Mouse (Mus musculus) right cerebral cortex, postnatal 25 days (tissue): Measurements from ENCODE around the gene Filip1l.

Source experiments
- DNase-seq: peaks from one replicate; pipeline ENCODE4 v3.0.0; 2022

The Filip1l gene

DNA sequence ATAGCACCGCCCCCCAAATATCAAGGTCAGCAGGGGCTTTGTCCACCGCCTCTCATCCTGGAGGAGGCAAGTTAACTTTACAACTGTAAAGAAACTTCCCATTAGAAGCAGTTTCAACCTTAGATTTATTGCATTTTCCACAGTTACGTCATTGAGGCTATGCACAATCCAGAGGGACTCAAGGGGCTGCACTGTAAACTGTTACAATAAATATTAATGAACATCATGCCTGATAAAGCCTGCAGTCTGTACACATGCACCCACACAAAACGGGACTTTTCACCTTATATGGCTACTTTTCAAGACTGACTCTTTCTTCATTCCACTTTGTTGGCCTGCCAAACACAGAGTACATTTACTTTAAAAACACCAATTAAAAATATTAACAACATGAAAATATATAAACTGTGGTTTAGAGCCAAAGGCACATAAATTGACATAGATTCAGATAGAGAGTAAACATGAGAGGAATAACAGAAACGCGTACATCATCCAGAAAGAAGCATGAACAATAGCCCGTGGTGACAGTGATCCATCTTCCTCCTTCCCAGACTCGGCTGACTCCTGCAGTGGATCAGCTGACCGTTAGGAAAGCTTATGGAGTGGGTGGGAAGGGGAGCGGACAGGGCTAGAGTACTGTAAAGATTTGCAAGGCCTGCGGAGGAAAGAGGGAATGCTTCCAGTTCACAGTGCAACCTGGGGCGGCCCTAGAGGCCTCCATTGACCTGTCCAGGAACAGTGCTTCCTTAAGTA lies 131.3 kb downstream of the Filip1l start:
- no peak for DNase-seq

GRCm38 (mm10) chr16:57485265-57485664 lies 132.4 kb downstream of the Filip1l start:
- DNase-seq: no peak

GRCm38 (mm10) chr16:57486266-57486665 lies 133.4 kb downstream of the Filip1l start:
- DNase-seq: no peak

- no peak for DNase-seq
Measured at GRCm38 (mm10) chr16:57488661-57489060, 135.8 kb downstream of the Filip1l start.

- no peak for DNase-seq
Measured at GRCm38 (mm10) chr16:57490691-57491090, 137.8 kb downstream of the Filip1l start.

GRCm38 (mm10) chr16:57491853-57492252 lies 139.0 kb downstream of the Filip1l start:
- DNase-seq: no peak

- DNase-seq: no peak
Measured at GRCm38 (mm10) chr16:57495476-57496203, 142.7 kb downstream of the Filip1l start.

DNA sequence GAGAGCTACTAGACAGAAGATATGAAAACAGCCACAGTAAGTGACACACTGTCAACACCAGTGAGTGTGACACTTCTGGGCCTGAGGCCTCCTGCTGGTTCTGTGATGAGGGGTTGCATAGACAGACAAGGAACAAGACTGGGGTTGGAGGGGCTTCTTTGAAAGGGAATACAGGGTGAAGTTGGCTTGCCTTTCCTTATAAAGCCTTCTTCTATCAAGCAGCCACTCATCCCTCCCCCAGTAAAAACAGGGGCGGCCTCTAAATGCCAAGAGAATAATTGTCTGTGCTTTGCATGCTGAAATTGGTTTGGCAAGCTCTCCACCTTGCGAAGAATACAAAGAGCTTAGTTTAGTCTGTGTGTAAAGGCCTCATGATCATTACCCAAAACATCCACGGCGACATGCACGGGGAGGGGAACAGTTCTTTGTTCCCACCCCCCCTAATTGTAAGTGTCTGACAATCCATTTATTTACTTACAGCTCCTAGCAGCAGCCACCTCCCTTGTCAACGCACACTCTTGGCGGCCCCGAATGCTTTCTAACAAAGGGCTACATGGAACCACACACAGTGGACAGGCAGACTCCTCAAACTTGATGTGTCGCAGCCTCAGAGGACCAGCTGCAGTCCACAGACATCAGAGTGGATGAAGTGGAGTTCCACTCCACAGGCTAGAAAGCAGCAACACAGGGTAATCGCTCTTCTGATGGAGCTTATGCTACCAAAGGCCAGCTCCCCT lies 143.7 kb downstream of the Filip1l start:
- no peak for DNase-seq

- DNase-seq: no peak
Measured at GRCm38 (mm10) chr16:57500851-57501250, 148.0 kb downstream of the Filip1l start.

- DNase-seq: no peak
Measured at GRCm38 (mm10) chr16:57502230-57502629, 149.3 kb downstream of the Filip1l start.

DNA sequence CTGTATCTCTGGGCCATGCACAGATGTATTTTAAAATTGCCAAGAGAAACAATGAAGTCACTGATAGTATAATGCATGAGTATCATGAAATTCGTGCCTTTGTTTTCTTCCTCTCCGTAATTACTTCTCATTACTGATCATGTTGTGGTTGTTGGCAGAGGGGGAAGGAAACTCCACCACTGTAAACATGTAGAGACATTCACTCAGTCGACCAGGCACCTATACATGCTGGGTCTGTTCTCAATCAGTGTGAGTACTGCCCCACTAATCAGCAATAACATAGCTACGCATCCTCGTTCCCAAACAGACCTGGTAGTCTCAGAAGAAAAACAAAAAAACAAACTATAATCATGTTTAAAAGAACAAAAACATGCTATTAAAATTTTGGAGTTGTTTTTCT lies 149.9 kb downstream of the Filip1l start:
- no peak for DNase-seq

DNA sequence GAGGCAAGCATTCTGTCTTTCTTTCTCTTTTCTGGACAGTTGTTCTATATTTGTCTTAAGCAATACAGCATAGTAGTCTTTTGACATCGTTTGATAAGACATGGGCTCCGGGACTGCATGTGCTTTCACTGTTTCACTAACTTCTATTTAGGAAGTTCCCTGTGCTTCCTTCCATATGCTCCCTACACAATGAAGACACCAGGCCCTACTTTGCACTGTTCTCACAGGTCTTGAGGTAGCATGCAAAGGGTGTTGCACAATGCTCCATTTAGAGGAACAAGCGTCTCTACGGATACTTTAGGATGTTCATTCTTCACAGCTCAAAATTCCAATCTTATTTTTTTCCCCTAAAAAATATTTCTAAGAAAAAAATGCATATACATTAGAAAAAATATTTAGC lies 151.8 kb downstream of the Filip1l start:
- DNase-seq: no peak

DNA sequence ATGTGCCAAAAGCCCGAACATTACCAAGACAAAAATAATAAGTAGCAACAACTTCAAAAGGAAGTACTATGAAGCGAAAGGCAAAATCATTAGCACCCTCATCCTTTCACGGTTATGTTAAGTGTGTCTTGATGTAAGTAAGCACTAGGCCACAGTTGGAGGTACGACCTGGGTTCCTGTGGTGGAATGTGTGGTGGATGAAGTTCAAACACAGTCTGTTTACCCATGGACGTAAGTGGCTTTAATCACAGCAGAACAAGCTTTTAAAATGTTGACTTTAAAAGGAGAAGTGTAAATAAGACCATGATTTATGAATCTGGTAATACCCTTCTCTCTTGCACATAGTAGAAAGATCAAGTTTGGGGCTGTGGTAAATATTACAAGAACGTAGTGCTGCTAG lies 153.2 kb downstream of the Filip1l start:
- DNase-seq: no peak

- no peak for DNase-seq
Measured at GRCm38 (mm10) chr16:57508351-57508750, 155.5 kb downstream of the Filip1l start.

GRCm38 (mm10) chr16:57509099-57509498 lies 156.2 kb downstream of the Filip1l start:
- DNase-seq: no peak

GRCm38 (mm10) chr16:57513562-57513961 lies 160.7 kb downstream of the Filip1l start:
- no peak for DNase-seq

DNA sequence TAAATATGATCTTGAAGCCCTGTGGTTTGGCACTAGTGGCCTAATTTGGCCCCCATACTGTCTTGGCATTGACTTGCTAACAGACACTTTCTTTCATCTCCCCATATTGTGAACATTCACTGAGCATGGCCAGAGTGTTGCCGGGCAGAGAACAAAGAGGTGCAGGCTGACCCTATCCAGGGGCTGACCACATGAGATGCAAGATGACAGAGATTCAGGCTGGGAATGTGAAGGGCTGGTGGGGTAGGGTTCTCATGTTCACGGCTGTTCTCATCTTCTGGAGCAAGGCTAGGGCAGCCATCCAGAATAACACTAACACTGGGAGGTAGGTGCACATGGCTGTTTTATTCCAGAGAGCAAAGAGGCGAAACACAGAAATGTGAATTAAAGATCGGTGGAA lies 161.5 kb downstream of the Filip1l start:
- no peak for DNase-seq

- DNase-seq: no peak
Measured at GRCm38 (mm10) chr16:57515636-57516035, 162.7 kb downstream of the Filip1l start.

GRCm38 (mm10) chr16:57525046-57525445 lies 172.2 kb downstream of the Filip1l start:
- DNase-seq: no peak

GRCm38 (mm10) chr16:57525476-57525875 lies 172.6 kb downstream of the Filip1l start:
- DNase-seq: no peak

DNA sequence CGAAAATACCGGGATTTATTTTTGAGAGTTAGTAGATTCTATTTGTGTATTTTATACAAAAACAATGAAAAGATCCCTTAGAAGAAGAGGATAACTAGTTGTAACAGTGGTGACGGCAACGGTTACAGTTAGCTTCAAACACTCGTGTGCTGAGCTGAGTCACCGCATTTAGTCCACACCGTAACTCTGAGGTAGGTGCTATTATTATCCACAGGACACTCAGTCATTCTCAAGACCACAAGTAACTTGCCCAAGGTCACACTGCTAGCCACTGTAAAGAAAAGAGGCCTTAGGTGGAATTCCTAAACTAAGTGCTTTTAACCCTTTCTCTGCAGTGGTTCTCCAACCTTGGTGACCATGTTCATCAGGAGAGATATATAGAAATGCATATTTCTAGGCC lies 174.0 kb downstream of the Filip1l start:
- DNase-seq: no peak

GRCm38 (mm10) chr16:57528457-57528856 lies 175.6 kb downstream of the Filip1l start:
- DNase-seq: no peak

DNA sequence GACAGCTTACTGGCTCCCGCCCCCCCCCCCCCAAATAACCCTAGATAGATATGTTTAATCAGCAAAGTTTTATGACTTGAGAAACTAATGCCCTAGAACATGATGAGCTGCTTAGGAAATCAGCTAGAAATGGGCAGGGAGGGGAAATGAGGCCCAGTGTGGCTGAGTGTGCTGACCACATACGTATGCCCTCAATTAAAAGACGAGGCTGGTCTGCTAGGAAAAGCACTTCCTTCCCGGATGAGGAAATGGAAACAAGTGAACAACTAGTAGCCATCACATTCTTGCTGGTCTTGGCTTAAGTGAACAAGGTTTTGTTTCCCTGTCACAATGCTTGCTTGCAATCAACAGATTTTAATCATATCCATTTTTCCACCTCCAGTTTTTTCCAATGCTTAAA lies 177.7 kb downstream of the Filip1l start:
- DNase-seq: no peak

- no peak for DNase-seq
Measured at GRCm38 (mm10) chr16:57532081-57532493, 179.2 kb downstream of the Filip1l start.
